Mouse (Mus musculus): ENCODE data around the gene Zc3h12c.
"Not testable (repeated sequence)": the region's sequence is repeated elsewhere in the genome, so short reads cannot be mapped to it uniquely, and the experiment has no call there.

Zc3h12c gene

DNA sequence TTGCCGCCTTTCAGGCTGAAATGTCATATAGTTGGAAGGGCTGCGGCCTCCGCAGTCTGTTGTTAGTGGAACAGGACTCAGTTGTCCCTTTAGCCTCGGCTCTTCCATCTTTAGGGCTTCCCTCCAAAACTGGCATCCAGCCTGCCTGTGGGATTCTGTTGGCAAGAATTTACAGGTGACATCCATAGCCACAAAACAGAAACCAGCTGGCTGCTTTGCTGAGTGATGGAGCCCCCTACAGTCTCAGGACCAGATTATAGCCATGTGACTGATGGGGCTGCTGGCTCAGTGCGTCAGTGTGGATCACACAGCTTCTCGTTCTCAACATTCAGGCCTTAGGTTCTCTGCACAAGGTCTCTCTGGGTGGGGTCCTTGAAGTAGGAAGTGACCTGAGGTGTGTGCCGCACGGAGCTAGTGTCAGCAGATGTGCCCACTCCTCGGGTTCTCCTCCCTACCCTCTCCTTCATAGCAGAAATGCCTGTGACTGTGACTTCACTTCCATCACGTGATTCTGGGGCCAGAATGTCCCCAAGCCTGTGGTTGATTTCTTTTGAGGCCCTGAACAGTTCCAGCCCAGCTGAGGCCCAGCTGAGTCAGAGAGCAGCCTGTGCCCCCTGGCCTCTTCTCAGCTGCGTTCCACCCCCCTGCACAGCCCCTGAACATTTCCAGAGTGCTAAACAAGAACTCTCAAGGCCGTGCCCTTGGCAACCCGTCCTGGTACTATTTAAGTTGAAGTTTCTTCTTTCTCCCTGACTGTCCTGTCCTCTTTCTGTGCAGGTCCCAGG is 66.1 kb downstream of the Zc3h12c start:
- no peak for DNase-seq (ENCODE audit: low spot score)

DNA sequence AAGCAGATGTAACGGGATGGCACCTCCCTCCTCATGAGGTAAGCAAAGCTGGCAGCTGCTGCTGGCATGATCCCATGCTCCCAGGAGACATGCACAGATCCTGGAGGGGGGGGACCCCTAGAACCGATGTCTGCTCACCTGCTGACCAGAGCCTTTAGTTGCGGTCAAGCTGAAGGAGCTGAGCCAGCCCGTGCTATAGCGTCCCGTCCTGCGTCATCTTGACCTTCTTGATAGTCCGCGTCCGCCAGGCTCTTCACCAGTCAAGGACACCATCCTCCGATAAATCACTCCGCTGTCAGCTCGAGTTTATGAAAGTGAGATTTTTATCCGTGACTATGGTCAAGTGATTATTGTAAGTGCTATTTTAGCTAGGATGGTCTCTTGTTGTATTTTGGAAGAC is 67.9 kb downstream of the Zc3h12c start:
- DNase-seq (ENCODE audit: low spot score) = no peak

DNA sequence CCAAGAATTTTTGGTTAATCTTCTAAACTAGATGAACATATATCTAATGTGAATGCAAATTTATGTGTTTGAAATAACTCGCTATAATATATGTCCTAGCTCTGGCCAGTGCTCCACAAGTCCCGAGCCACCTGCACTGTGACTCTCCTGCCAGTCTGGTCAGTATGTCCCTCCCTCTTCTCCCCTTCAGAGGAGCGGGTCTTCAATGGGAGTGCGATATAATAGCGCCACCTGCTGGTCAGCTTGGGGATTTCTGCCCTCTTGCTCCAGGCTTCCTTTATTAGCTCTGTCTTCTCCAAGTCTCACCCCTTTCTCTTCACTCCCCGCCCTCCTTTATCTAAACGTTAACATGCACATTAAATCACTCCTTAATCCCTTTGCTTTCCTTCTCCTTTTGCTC is 69.8 kb downstream of the Zc3h12c start:
- peak; percentile 54 for DNase-seq (ENCODE audit: low spot score)

DNA sequence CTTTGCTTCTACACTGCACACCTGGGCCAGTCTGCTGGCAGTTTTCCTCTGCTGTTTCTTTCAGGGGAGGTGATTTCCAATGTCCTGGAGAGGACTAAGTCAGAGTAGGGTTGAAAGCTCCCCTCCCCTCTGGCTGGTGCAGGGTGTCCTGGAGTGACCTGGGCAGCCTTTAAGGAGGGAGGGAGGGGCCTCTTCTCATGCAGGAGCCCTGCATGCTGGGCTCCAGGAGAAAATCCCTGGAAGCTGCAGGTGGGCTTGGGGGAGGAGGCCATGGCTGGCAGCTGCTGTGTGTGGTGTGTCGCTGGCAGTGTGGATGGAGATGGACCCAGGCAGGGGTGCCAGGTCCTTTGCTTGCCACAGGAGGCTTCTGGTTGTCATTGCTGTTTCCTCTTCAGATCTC is 71.0 kb downstream of the Zc3h12c start:
- no peak for DNase-seq (ENCODE audit: low spot score)

DNA sequence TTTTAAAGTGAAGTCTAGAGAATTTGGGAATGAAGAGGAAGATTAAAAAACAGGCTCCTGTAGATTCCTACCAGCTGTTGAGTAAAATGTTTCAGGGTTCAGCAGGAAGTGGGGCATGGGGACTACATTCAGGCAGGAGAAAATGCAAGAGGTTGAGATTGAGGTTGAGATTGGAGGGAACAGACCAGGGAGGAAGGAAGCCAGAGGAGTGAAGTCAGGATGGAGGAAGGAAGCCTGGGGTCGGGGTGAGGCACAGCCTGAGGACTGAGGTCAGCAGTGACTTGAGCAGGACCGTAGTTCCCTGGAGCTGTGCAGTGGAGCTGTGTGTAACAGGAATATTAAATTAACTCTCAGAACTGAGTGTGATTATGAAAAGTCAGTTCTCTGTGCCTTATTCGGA is 72.7 kb downstream of the Zc3h12c start:
- no peak for DNase-seq (ENCODE audit: low spot score)

DNA sequence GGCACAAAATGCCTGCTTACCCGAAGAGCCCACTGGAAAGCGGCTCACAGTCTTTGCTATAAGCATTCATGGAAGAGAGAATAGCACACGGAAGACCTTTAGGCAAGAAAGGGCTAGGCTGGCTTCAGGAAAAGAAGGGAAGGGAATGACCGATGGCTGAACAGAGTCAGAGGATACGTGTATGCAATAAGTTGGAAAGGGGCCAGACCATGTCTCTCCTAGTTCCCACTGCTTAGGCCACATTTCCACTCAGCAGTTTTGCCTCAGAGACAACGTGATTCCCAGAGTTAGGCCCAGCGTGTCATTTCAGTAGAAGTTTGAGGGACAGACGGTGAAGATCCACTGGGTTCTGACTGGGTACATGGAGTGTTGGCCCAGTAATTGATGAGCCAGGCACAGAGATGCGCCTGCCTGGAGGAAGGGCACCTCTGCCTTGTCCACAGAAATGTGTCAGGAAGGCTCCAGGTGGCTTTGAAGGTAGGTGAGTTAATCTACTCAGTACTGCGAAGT is 73.8 kb downstream of the Zc3h12c start:
- DNase-seq (ENCODE audit: low spot score) = no peak

DNA sequence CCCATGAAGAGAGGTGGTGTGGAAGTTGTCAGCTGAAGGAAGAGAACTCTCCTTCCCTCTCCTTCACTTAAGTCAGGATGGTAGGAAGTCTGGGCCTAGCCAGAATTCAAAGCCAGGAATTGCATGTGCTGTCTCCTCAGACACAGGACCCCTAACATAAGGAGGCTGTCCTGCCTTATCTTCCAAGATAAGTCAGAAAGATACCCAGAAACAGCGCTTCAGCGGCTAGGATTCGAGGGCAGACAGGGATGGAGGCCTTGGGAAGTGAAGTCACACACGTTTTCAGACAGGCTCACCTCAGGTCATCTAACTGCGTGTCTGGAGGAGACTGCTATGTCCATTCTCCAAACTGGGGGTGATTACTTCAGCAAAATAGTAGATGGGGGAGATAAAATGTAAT is 74.4 kb downstream of the Zc3h12c start:
- no peak for DNase-seq (ENCODE audit: low spot score)

DNA sequence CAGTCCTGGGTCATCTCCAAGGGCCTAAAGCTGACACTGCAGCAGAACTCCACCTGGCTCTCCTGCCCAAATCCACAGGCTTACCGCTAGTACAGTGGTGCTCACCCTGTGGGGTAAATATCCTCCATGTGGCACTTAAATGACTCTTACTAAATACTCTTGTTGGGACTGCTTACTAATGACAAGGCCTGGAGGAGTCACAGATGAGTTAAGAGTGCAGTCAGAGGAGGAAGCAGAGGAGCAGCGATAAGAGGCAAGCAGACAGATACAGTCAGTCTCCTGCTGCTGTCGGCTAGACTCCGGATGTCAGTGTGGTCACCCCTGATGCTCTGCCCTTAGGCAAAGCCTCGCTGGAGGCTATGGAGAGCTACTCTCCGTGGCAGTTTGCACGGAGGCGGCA is 75.3 kb downstream of the Zc3h12c start:
- DNase-seq (ENCODE audit: low spot score) = no peak

DNA sequence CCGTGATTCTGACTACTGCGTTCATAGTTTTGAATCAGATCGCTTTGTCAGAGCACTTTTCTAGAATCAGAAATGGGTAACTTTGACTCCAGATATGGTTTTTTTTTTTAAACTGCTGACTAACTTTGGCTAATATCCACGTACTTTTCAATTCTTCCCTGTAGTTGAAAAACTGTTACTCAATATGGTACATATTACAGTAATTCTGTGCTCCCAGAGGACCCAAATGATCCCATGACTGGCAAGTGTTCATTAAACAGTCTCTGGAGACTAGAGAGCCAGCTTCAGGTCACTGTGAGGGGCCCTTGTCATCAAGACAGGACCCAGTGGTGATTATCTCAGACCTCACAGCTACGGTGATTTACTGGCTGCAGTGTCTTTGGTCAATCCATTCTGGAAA is 76.1 kb downstream of the Zc3h12c start:
- no peak for DNase-seq (ENCODE audit: low spot score)

DNA sequence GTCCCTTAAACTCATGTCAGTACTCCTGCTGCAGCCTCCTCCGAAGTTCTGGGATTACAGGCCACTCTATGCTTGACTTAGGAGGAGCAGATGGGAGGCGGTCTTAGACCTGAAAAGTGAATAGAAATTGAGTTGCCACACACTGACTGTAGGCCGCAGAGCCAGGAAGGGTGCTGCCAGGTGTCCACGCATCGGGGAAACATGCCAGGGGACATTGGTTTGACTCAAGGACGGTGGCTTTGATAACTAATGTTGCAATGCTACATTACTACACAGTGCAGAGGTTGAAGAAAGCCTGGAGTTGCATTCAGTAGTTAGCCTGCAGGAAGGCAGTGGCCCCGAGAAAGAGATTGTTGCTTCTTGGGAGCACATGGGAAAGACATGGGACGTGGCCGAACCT is 76.6 kb downstream of the Zc3h12c start:
- no peak for DNase-seq (ENCODE audit: low spot score)

DNA sequence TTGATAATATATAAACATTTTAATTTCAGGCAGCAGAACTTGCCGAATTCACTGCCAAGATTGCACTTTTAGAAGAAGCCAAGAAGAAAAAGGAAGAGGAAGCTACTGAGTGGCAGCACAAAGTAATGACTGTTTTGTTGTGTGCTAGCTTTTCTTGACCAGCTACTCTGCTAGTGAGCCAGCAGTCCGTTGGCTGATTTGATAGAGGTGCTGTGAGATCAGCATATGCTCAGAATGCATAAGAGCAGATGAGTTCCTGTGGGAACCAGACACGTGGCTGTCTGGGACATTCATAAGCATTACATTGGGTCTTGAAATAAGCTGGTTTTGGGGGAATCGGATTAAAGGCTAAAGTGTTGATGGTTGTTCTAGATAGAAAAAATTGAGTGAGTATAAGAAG is 86.0 kb downstream of the Zc3h12c start:
- no peak for DNase-seq (ENCODE audit: low spot score)

DNA sequence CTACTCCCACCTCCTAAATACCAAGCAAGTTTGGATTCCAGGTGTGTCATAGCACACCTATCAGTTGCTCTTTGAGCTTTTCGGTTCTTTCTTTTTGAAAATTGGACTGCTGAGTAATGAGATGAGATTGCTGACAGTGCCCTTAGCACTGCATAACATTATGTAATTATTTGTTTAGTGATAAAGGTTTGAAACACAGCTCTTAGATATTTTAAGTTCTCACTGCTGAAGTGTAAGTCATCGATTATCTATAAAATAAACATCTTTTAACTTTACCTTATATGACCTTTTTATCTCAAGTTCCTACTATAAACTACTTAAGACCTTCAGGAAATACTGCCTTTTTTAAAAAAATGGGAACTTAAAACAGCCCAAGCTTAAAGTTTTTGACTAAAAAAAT is 86.4 kb downstream of the Zc3h12c start:
- DNase-seq (ENCODE audit: low spot score) = no peak

DNA sequence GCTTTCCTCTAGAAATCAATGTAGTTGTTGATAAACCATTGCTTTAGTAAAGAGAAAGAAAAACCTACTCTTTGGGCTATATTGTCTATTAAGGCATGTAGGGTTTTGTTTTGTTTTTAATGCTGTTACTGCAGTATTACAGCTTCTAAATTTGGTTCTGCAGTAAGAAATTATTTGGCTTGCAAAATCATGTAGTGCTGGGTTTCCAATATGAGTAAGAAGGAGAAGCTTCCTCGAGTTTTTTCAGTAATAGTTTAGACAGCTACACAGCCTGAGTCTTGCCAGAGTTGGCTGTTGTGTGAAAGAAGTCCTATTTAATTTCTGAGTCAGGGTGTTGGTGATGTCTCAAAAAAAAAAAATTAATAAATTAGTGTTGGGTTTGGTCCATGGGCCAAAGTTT is 90.7 kb downstream of the Zc3h12c start:
- no peak for DNase-seq (ENCODE audit: low spot score)

DNA sequence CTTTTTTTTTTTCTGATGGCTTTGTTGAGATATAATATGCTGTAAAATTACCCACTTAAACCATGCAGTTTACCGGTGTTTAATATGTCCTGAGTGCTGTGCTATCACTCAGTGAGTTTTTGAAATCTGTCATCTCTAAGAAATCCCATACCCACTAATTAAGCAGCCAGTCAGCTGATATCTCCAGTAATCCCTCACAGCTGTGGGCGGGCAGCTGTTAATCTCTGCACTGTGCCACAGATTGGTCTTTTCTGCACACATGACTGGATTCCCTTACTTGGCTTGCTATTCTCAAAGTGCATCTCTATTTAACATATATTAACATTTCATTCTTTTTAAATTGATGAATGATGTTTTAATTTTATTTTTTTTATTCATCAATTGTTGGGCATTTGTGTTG is 92.3 kb downstream of the Zc3h12c start:
- DNase-seq (ENCODE audit: low spot score) = no peak

DNA sequence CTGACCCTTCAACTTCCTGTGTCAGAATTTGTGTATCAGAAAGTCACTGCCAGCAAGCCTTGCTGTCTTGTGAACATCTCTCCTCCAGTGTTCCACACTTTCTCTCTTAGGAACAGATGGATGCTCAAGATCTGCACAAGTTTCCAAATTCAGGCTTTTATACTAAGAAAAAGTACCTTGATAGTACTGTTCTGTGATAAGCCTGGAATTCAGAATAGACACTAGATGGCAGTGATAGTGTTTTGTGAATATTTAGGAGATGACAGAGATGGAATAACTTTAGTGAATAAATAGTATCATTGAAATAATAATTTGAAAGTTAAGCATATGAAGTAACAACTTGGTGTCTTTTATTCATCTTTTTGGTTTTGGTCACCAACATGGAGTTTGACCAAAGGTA is 96.2 kb downstream of the Zc3h12c start:
- DNase-seq (ENCODE audit: low spot score) = no peak

DNA sequence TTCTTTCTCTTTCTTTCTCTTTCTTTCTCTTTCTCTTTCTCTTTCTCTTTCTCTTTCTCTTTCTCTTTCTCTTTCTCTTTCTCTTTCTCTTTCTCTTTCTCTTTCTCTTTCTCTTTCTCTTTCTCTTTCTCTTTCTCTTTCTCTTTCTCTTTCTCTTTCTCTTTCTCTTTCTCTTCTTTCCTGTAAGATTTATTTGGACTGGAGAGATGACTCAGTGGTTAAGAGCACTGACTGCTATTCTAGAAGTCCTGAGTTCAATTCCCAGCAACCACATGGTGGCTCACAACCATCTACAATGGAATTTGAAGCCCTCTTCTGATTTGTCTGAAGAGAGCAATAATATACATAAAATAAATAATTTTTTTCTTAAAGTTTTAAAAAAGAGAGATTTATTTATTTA is 97.0 kb downstream of the Zc3h12c start:
- not testable (repeated sequence) for DNase-seq (ENCODE audit: low spot score)

DNA sequence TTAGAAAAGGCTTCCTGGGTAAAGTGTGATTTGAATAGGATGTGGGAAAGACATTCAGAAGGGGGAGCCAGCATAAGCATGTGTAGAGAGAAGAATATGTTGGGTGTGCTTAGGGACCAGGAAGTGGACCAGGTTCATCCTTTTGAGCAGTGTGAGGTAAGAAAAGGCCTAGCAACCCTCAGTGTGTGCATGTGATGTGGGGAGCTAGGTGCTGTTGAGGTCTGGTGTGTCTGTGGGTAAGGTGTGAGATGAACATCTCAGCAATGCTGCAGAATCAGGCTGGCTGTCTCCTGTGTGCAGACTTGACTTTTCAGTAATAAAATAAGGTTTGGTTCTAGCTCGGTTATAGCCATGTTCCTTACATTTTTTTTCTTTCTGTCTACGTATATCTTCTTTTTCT is 98.3 kb downstream of the Zc3h12c start:
- no peak for DNase-seq (ENCODE audit: low spot score)

Measured in spleen, adult 12 weeks (tissue).